In the genomic region with DNA sequence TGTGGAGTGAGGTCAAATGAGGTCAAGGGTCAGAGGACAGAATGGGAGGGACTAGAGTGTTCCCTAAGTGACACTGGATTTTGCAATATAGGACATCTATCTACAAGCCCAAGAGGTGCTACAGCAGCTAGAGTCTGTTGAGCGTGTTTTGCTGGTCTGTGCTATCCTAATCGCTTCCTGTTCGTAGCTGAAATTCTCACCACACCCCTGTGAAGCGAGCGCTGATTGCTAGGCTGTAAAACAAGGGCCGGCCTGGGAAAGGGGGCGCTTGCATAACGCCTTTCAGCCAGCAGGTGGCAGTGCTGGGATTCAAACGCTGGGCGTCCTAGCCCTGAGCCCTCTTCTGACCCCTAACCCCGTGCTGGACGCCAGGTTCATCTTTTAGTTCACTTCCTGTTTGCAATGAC, we compare ENCODE assay signal across 8 mouse cellular contexts. TPM values are rescaled to one million over a fixed set of nuclear protein-coding genes. Genes with fewer than 3 reads are reported as not detected.
A peak's percentile ranks its signal among the peaks of the same experiment; 100 is the strongest.
DNase-seq lines count a peak whose midpoint lies in the region; ATAC-seq lines count a peak whose summit lies in the region.

No protein-coding gene starts in this region.

- ATAC-seq in limb, embryonic 15.5 days (ENCODE audit: insufficient number of reproducible peaks, low FRiP score, low TSS enrichment, low read depth) = peak; percentile 69; the same call in 1 of the 2 replicates
- peak; percentile 20 for ATAC-seq in midbrain, embryonic 16.5 days

- no peak overlapping the region for H3K27ac ChIP-seq in limb, embryonic 15.5 days
- H3K27ac ChIP-seq in midbrain, embryonic 16.5 days (ENCODE audit: low read length) = no peak overlapping the region

- no peaks in the 10 kb centered on the region for H3K9me3 ChIP-seq in limb, embryonic 15.5 days
- no peaks in the 10 kb centered on the region for H3K9me3 ChIP-seq in midbrain, embryonic 16.5 days (replicated peaks; ENCODE audit: control insufficient read depth, low read length, poor library complexity, severe bottlenecking)

- no peak overlapping the region for H3K4me3 ChIP-seq in limb, embryonic 15.5 days
- H3K4me3 ChIP-seq in midbrain, embryonic 16.5 days (ENCODE audit: low read depth, low read length) = no peak overlapping the region

- H3K4me2 ChIP-seq in limb, embryonic 15.5 days = 0 out of 2 replicates have a peak overlapping the region, but pooled peaks have one; percentile 26
- peak overlapping the region; percentile 27; the same call in 1 of the 2 replicates for H3K4me2 ChIP-seq in midbrain, embryonic 16.5 days (ENCODE audit: low read length)

- DNase-seq in 3134 (ENCODE audit: extremely low read depth, insufficient read length, low spot score) = peak; percentile 37
- DNase-seq in adrenal gland, adult 8-10 months = peak; percentile 53
- peak; percentile 91 for DNase-seq in embryo, embryonic 9.5 days (ENCODE audit: extremely low spot score)
- peak; percentile 97 for DNase-seq in heart, adult 11 months
- DNase-seq in kidney, adult 11 months = peak; percentile 64
- peak; percentile 82 to 86 for DNase-seq in spleen, postnatal 10 days (ENCODE audit: low spot score in 2 of 2)

- H3K36me3 ChIP-seq in limb, embryonic 15.5 days = peaks cover 3% of the 10 kb centered on the region; the same call in 1 of the 2 replicates
- H3K36me3 ChIP-seq in midbrain, embryonic 16.5 days (ENCODE audit: control insufficient read depth, insufficient read depth, low read length) = no peaks in the 10 kb centered on the region

- peaks cover 7% of the 10 kb centered on the region for H3K4me1 ChIP-seq in limb, embryonic 15.5 days
- peaks cover 2% of the 10 kb centered on the region; the same call in 1 of the 2 replicates for H3K4me1 ChIP-seq in midbrain, embryonic 16.5 days (ENCODE audit: control insufficient read depth, insufficient read depth, low read length)

- H3K9ac ChIP-seq in limb, embryonic 15.5 days = no peak overlapping the region
- no peak overlapping the region for H3K9ac ChIP-seq in midbrain, embryonic 16.5 days (ENCODE audit: low read depth, low read length)

- 0 out of 2 replicates have a peak, but pooled peaks cover 3% of the 10 kb centered on the region for H3K27me3 ChIP-seq in limb, embryonic 15.5 days
- no peaks in the 10 kb centered on the region for H3K27me3 ChIP-seq in midbrain, embryonic 16.5 days (ENCODE audit: control insufficient read depth, insufficient read depth, low read depth, low read length)

- 1% methylated on average over 12 of the region's 12 CpGs for WGBS in limb, embryonic 15.5 days
- 2% methylated on average over 12 of the region's 12 CpGs for WGBS in midbrain, embryonic 16.5 days

RNA-seq across cellular contexts. Expression of a gene that starts 7.9 kb away (rescaled TPM):
- 10 to 100 TPM; 46.5 to 65.7 (median 56.5) TPM for total RNA-seq in adrenal gland, adult 8-10 months (2022)
- 66.9 and 67.9 TPM in 2 replicates for polyA plus RNA-seq in limb, embryonic 15.5 days (2015; fragmentation: Nextera tagmentation; extraction: Ambion mirVana)
- 32.6 and 33.9 TPM in 2 replicates for polyA plus RNA-seq in midbrain, embryonic 16.5 days (2015; fragmentation: Nextera tagmentation; extraction: Ambion mirVana)

RNA-seq across cellular contexts. Expression of a gene that starts 17.0 kb away (rescaled TPM):
- total RNA-seq in adrenal gland, adult 8-10 months (2022) = under 1 TPM; 0.20 to 0.46 (median 0.43) TPM
- polyA plus RNA-seq in limb, embryonic 15.5 days (2015; fragmentation: Nextera tagmentation; extraction: Ambion mirVana) = 0.61 and 0.96 TPM in 2 replicates
- 1.2 and 1.3 TPM in 2 replicates for polyA plus RNA-seq in midbrain, embryonic 16.5 days (2015; fragmentation: Nextera tagmentation; extraction: Ambion mirVana)

Comparison
In these comparisons a context has a peak if more than half of its experiments do, and no peak if none do; other contexts are left out.
1. DNase-seq: peak in every context shown above with its lines; median percentile 97 in heart, adult 11 months; 91 in embryo, embryonic 9.5 days; 84 in spleen, postnatal 10 days; 64 in kidney, adult 11 months; 53 in adrenal gland, adult 8-10 months; 37 in 3134.